In genomic region chr2:65670153-65670817, GRCm38 (mm10) we compare ENCODE assay signal across 13 mouse cellular contexts. TPM values are rescaled to one million over a fixed set of nuclear protein-coding genes. Genes with fewer than 3 reads are reported as not detected.
DNase-seq lines count a peak whose midpoint lies in the region; ATAC-seq and TF ChIP-seq lines count a peak whose summit lies in the region.
"Had no signal": no experiment of that assay in that cellular context is flagged by ENCODE, and none has a peak within 500 bp of the region (broad histone marks: within the 10 kb centered on the region; RNA-seq: fewer than 3 reads in every experiment).

No protein-coding gene starts in this region.

- no peak for TF ChIP-seq CTCF in cerebellum, adult 2 months (IDR thresholded peaks at IDR 0.05; ENCODE audit: borderline replicate concordance, insufficient read depth, low read depth, low read length)

- 52% methylated on average over 12 of the region's 12 CpGs for WGBS in heart, embryonic 12.5 days
- WGBS in cerebellum, adult 2 months: 16% methylated on average over 12 of the region's 12 CpGs
- WGBS in hindbrain, embryonic 16.5 days: 65% methylated on average over 12 of the region's 12 CpGs
- 66% methylated on average over 12 of the region's 12 CpGs for WGBS in limb, embryonic 10.5 days

- no peaks in the 10 kb centered on the region for H3K9me3 ChIP-seq in heart, embryonic 12.5 days (replicated peaks)
- H3K9me3 ChIP-seq in hindbrain, embryonic 16.5 days (ENCODE audit: control insufficient read depth, low read length): no peaks in the 10 kb centered on the region
- H3K9me3 ChIP-seq in limb, embryonic 10.5 days (replicated peaks): no peaks in the 10 kb centered on the region
- H3K9me3 ChIP-seq: limb, embryonic 15.5 days; lung, embryonic 15.5 days had no signal

- TF ChIP-seq POLR2A in cerebellum, adult 2 months (IDR thresholded peaks at IDR 0.05; ENCODE audit: borderline replicate concordance, insufficient read depth, low read length): no peak

- 0 out of 2 replicates have a peak overlapping the region, but pooled peaks have one; percentile 22 for H3K4me2 ChIP-seq in heart, embryonic 12.5 days
- peak overlapping the region; percentile 77 for H3K4me2 ChIP-seq in hindbrain, embryonic 16.5 days (ENCODE audit: low read length)
- H3K4me2 ChIP-seq: limb, embryonic 15.5 days; lung, embryonic 15.5 days had no signal

- no peak overlapping the region for H3K9ac ChIP-seq in heart, embryonic 12.5 days
- peak overlapping the region; percentile 45; the same call in 1 of the 2 replicates for H3K9ac ChIP-seq in hindbrain, embryonic 16.5 days (ENCODE audit: low read depth, low read length)
- H3K9ac ChIP-seq: limb, embryonic 15.5 days; lung, embryonic 15.5 days had no signal

- 0 out of 2 replicates have a peak, but pooled peaks cover 3% of the 10 kb centered on the region for H3K4me1 ChIP-seq in heart, embryonic 12.5 days (replicated peaks)
- peaks cover 17% of the 10 kb centered on the region for H3K4me1 ChIP-seq in cerebellum, adult 2 months (ENCODE audit: control insufficient read depth, insufficient read depth, low read length)
- peaks cover 16% of the 10 kb centered on the region for H3K4me1 ChIP-seq in hindbrain, embryonic 16.5 days (ENCODE audit: control insufficient read depth, insufficient read depth, low read depth, low read length)
- H3K4me1 ChIP-seq in limb, embryonic 10.5 days: peaks cover 3% of the 10 kb centered on the region; the same call in 1 of the 2 replicates
- H3K4me1 ChIP-seq: lung, embryonic 15.5 days had no signal

- no peaks in the 10 kb centered on the region for H3K27me3 ChIP-seq in heart, embryonic 12.5 days (replicated peaks)
- no peaks in the 10 kb centered on the region for H3K27me3 ChIP-seq in cerebellum, adult 2 months (ENCODE audit: control insufficient read depth, insufficient read depth, low read length)
- H3K27me3 ChIP-seq in hindbrain, embryonic 16.5 days (replicated peaks; ENCODE audit: control insufficient read depth, insufficient read depth, low read length): no peaks in the 10 kb centered on the region
- H3K27me3 ChIP-seq in limb, embryonic 10.5 days (ENCODE audit: low read depth, poor library complexity, severe bottlenecking): no peaks in the 10 kb centered on the region
- H3K27me3 ChIP-seq: limb, embryonic 15.5 days; lung, embryonic 15.5 days had no signal

- H3K27ac ChIP-seq in heart, embryonic 12.5 days (ENCODE audit: poor library complexity, severe bottlenecking): no peak overlapping the region
- H3K27ac ChIP-seq in cerebellum, adult 2 months (ENCODE audit: insufficient read depth, low read length): peak overlapping the region; percentile 95
- peak overlapping the region; percentile 44 for H3K27ac ChIP-seq in hindbrain, embryonic 16.5 days (ENCODE audit: low read depth, low read length)
- no peak overlapping the region for H3K27ac ChIP-seq in limb, embryonic 10.5 days
- H3K27ac ChIP-seq: gastrocnemius, adult 2 months; limb, embryonic 15.5 days; lung, embryonic 15.5 days had no signal

- ATAC-seq in heart, embryonic 12.5 days (ENCODE audit: insufficient number of reproducible peaks, low FRiP score): no peak
- ATAC-seq in hindbrain, embryonic 16.5 days: no peak
- ATAC-seq: intestine, postnatal 0 days had no signal

- no peak for DNase-seq in heart, adult 18-20 months
- peak; percentile 36 to 63 for DNase-seq in left cerebral cortex, postnatal 25 days (ENCODE audit: low spot score in 2 of 2)
- no peak for DNase-seq in left cerebral cortex, postnatal 10 days (ENCODE audit: extremely low spot score in 1 of 2, low spot score in 2 of 2)
- peak; percentile 49 to 60 for DNase-seq in cerebellum, adult 2 months
- DNase-seq in limb, embryonic 10.5 days (ENCODE audit: low spot score): no peak
- DNase-seq in adrenal gland, adult 18-20 months (ENCODE audit: low spot score in 2 of 2): no peak
- DNase-seq: adrenal gland, adult 2 months had no signal

- no peaks in the 10 kb centered on the region for H3K36me3 ChIP-seq in heart, embryonic 12.5 days
- no peaks in the 10 kb centered on the region for H3K36me3 ChIP-seq in hindbrain, embryonic 16.5 days (ENCODE audit: control insufficient read depth, insufficient read depth, low read length)
- H3K36me3 ChIP-seq in limb, embryonic 10.5 days: no peaks in the 10 kb centered on the region
- H3K36me3 ChIP-seq: limb, embryonic 15.5 days; lung, embryonic 15.5 days had no signal

- no peak overlapping the region for H3K4me3 ChIP-seq in heart, embryonic 12.5 days
- peak overlapping the region; percentile 69 for H3K4me3 ChIP-seq in cerebellum, adult 2 months (replicated peaks; ENCODE audit: insufficient read depth, low read depth, low read length)
- peak overlapping the region; percentile 21 for H3K4me3 ChIP-seq in hindbrain, embryonic 16.5 days (ENCODE audit: low read length)
- H3K4me3 ChIP-seq in limb, embryonic 10.5 days: no peak overlapping the region
- H3K4me3 ChIP-seq: gastrocnemius, adult 2 months; limb, embryonic 15.5 days; lung, embryonic 15.5 days had no signal

- intact Hi-C loops in left cerebral cortex, postnatal 25 days (cut with DNase I): no loop called here
- intact Hi-C loops in left cerebral cortex, postnatal 10 days (cut with DNase I): no loop called here

RNA-seq across cellular contexts. Expression of gene Scn2a, which starts 49.7 kb away (rescaled TPM):
- polyA plus RNA-seq in heart, embryonic 12.5 days (2016; fragmentation: Nextera tagmentation; extraction: Ambion mirVana): 1.1 and 1.5 TPM in 2 replicates
- under 1 TPM; 0.28 to 0.30 TPM for total RNA-seq in heart, adult 18-20 months (2021)
- total RNA-seq in left cerebral cortex, postnatal 25 days (2021): 100 to 1,000 TPM; 312 to 326 TPM
- 100 to 1,000 TPM; 352 to 361 TPM for total RNA-seq in left cerebral cortex, postnatal 10 days (2021)
- 91.0 and 99.4 TPM in 2 replicates for polyA plus RNA-seq in cerebellum, adult 2 months (2012; rRNA removed)
- polyA plus RNA-seq in hindbrain, embryonic 16.5 days (2015; fragmentation: Nextera tagmentation; extraction: Ambion mirVana): 49.5 and 54.7 TPM in 2 replicates
- polyA plus RNA-seq in limb, embryonic 10.5 days (2016; fragmentation: Nextera tagmentation; extraction: Ambion mirVana): 1.6 and 2.3 TPM in 2 replicates
- total RNA-seq in adrenal gland, adult 18-20 months (2021): under 1 TPM; 0.80 to 0.83 TPM

Comparison
In these comparisons a context has a peak if more than half of its experiments do, and no peak if none do; other contexts are left out.
1. DNase-seq: peak in left cerebral cortex, postnatal 25 days (2 of 2) and cerebellum, adult 2 months (2 of 2); none in heart, adult 18-20 months (0 of 2), left cerebral cortex, postnatal 10 days (0 of 2), limb, embryonic 10.5 days (single experiment) and adrenal gland, adult 18-20 months (0 of 2).
2. H3K27ac ChIP-seq: peak in cerebellum, adult 2 months (single experiment) and hindbrain, embryonic 16.5 days (single experiment); none in heart, embryonic 12.5 days (single experiment) and limb, embryonic 10.5 days (single experiment).
3. H3K4me3 ChIP-seq: peak in cerebellum, adult 2 months (single experiment) and hindbrain, embryonic 16.5 days (single experiment); none in heart, embryonic 12.5 days (single experiment) and limb, embryonic 10.5 days (single experiment).
4. RNA of gene Scn2a, which starts 49.7 kb away (total RNA-seq): 352 to 361 TPM in left cerebral cortex, postnatal 10 days and 312 to 326 TPM in left cerebral cortex, postnatal 25 days; 0.80 to 0.83 TPM in adrenal gland, adult 18-20 months and 0.28 to 0.30 TPM in heart, adult 18-20 months; every median in the first group is over 100 times any median in the second.